Mouse (Mus musculus) hindbrain, embryonic 14.5 days (tissue): ENCODE measurements at regions not wholly inside any gene's neighbourhood (a gene's known extent, or its start where the extent isn't known, plus 50 kb on each side); places are given as distances from the start of the nearest gene placed in this dataset.

Experiments used
- ATAC-seq: fragments of 200-750 bp; cut with Nextera tagmentation; 2 replicates; pipeline ENCODE4 v1.8.0; 2017; ENCODE audit warnings: moderate number of reproducible peaks, mild to moderate bottlenecking, moderate TSS enrichment, moderate library complexity; ENCODE audit not compliant: low FRiP score
- DNase-seq: peaks from one replicate; pipeline ENCODE4 v3.0.0-alpha.2; 2015; ENCODE audit warnings: low spot score
- H3K27ac ChIP-seq: fragments of 300-500 bp; sonication (generic); 2 replicates; pipeline ENCODE4 v1.5.1; 2014; ENCODE audit warnings: mild to moderate bottlenecking, moderate library complexity
- H3K27me3 ChIP-seq: fragments of 300-500 bp; sonication (generic); 2 replicates; pipeline ENCODE4 v1.6.1; 2014; ENCODE audit warnings: mild to moderate bottlenecking, low read length, mixed read lengths; ENCODE audit not compliant: control insufficient read depth, insufficient read depth
- H3K36me3 ChIP-seq: fragments of 300-500 bp; sonication (generic); replicated peaks from 2 replicates; pipeline ENCODE4 v1.6.1; 2014; ENCODE audit not compliant: control insufficient read depth, insufficient read depth
- H3K4me1 ChIP-seq: fragments of 300-500 bp; sonication (generic); replicated peaks from 2 replicates; pipeline ENCODE4 v1.6.1; 2014; ENCODE audit warnings: antibody characterized with exemption, low read length, mixed read lengths; ENCODE audit not compliant: control insufficient read depth, insufficient read depth
- H3K4me2 ChIP-seq: fragments of 300-500 bp; sonication (generic); replicated peaks from 2 replicates; pipeline ENCODE4 v1.6.1; 2014; ENCODE audit warnings: mild to moderate bottlenecking, moderate library complexity
- H3K4me3 ChIP-seq: fragments of 300-500 bp; sonication (generic); replicated peaks from 2 replicates; pipeline ENCODE4 v1.5.1; 2014; ENCODE audit warnings: mild to moderate bottlenecking, low read length
- H3K9ac ChIP-seq: fragments of 300-500 bp; sonication (generic); 2 replicates; pipeline ENCODE4 v1.6.1; 2014
- H3K9me3 ChIP-seq: fragments of 300-500 bp; sonication (generic); 2 replicates; pipeline ENCODE4 v1.6.1; 2016; ENCODE audit warnings: low read length; ENCODE audit not compliant: control insufficient read depth
- WGBS: fragments of 180-500 bp; shearing (Covaris S2); extraction: QIAGEN DNeasy Blood & Tissue Kit; methylation state at CpG from one replicate; pipeline ENCODE4 v1.1.7; 2014; 5-methylcytosine and 5-hydroxymethylcytosine counted together

DNA sequence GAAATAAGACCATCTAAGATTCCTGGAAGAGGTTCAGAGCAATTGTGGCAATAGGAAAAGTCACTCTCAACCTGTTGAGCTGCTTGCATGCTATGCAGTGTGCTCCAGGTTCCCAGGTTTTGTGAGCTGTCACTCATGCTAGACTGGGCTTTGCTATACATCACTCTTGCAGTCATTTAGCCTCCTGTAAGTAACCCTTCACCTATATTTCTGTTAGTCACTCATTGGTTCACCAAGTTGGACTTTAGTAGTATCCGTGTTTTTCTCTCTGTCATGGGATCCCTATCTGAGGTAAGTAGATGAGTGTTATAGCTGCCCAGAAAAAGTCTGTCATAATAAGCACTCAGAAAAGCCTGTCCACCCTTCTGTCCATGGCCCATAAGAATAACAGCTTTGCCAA, 332.3 kb upstream of the Tbl1xr1 start:
- no peak for DNase-seq
- Histone ChIP-seq H3K4me2 (no peak overlapping the region), H3K4me1 (no peaks in the 10 kb centered on the region), H3K4me3 (no peak overlapping the region), H3K27ac (no peak overlapping the region), H3K9ac (no peak overlapping the region), H3K36me3 (no peaks in the 10 kb centered on the region), H3K27me3 (no peaks in the 10 kb centered on the region), H3K9me3 (no peaks in the 10 kb centered on the region)
- no peak for ATAC-seq
- 95% methylated on average over 1 of the region's 1 CpGs for WGBS

DNA sequence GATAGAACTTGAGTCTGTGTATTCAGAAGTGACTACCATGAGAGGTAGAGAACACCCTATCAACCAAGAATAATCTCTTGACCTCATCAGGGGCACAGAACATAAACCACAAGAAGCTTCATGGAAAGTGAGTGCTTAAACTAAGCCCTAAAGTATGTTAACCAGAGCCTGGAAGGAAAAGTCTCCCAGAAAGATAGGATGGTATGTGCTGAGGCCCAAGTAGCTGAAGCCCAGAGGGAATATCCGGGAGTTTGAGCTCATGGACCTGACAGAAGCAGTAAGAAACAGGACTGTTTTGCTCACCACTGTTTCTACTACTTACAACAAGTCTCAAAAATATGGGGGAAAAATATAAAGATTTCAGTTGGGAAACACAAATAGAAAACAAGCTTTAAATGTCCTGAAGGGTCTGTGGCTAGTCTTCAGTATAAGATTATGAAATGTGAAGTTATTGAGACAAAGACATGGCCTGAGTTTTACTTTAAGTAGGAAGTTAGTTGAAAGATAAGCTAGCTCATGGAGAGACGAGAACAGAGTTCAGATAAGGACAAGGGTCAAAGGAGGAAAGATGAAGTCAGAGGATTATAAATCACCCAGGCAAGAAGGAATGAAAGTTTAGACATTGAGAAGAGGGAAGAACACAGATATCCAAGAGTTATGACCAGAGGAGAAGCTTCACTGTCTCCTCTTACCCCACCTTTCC, 315.8 kb upstream of the Tbl1xr1 start:
- no peaks in the 10 kb centered on the region for H3K9me3 ChIP-seq
- H3K4me3 ChIP-seq: no peak overlapping the region
- WGBS: 85% methylated on average over 2 of the region's 2 CpGs
- no peaks in the 10 kb centered on the region for H3K27me3 ChIP-seq
- H3K27ac ChIP-seq: no peak overlapping the region
- no peak overlapping the region for H3K9ac ChIP-seq
- no peak for DNase-seq
- H3K4me1 ChIP-seq: no peaks in the 10 kb centered on the region
- H3K36me3 ChIP-seq: no peaks in the 10 kb centered on the region
- H3K4me2 ChIP-seq: no peak overlapping the region
- ATAC-seq: no peak

DNA sequence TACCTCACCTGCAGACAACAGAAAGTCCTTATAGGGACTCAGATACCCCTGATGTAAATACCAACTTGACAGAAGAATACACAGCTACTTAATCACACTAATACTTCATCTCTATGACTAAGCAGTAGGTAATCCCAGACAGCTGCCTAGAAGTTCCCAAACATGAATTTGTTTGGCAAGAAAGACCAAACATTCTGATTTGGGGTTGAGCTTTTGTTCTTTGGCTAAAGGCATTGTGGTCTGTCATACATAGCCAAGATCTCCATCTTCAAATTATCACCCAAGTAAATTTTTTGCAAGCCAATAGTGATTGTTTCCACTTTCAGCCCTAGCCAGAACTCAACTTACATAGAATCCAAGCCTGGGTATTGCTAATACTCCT, 315.2 kb upstream of the Tbl1xr1 start:
- DNase-seq (no peak), ATAC-seq (no peak)
- Histone ChIP-seq H3K36me3 (no peaks in the 10 kb centered on the region), H3K4me3 (no peak overlapping the region), H3K27ac (no peak overlapping the region), H3K4me1 (no peaks in the 10 kb centered on the region), H3K27me3 (no peaks in the 10 kb centered on the region), H3K9me3 (no peaks in the 10 kb centered on the region), H3K9ac (no peak overlapping the region), H3K4me2 (no peak overlapping the region)

DNA sequence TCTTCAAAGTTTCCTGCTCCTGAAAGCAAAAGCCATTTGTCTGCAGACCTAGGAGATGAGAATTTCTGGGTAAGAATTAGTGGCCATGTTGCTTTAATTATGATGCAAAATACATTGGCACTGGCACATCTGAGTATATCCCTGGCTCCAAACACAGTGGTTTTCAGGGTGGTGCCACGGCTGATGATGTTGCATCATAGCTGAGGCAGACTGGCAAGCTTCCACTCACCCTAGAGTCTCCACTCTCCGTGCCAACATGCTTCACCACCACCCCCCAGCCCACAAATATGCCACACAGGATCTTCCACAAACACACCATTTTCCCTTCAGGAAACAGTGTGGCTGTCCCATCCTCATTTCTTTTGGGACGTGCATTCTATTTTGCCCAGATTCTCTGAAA, 314.5 kb upstream of the Tbl1xr1 start:
- Histone ChIP-seq H3K4me3 (no peak overlapping the region), H3K4me1 (no peaks in the 10 kb centered on the region), H3K36me3 (no peaks in the 10 kb centered on the region), H3K27ac (no peak overlapping the region), H3K9me3 (no peaks in the 10 kb centered on the region), H3K9ac (no peak overlapping the region), H3K27me3 (no peaks in the 10 kb centered on the region), H3K4me2 (no peak overlapping the region)
- no peak for DNase-seq
- WGBS: 85% methylated on average over 3 of the region's 3 CpGs
- ATAC-seq: no peak

DNA sequence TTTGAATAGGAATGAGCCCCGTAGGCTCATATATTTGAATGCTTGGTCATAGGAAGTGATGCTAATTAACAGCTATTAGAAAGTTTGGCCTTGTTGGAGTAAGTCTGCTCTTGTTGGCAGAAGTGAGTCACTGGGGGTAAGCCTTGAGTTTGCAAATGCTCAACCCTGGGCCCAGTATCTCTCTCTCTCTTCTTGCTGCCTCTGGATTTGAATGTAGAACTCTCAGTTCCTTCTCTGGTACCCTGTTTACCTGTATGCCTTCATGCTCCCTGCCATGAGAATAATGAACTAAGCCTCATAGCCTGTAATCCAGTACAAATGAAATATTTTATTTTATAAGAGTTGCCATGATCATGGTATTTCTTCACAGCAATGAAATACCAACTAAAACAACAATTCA, 308.4 kb upstream of the Tbl1xr1 start:
- no peak for ATAC-seq
- Histone ChIP-seq H3K27me3 (no peaks in the 10 kb centered on the region), H3K4me2 (no peak overlapping the region), H3K36me3 (no peaks in the 10 kb centered on the region), H3K4me3 (no peak overlapping the region), H3K27ac (no peak overlapping the region), H3K9me3 (no peaks in the 10 kb centered on the region), H3K9ac (no peak overlapping the region), H3K4me1 (no peaks in the 10 kb centered on the region)
- no peak for DNase-seq
- 89% methylated on average over 1 of the region's 1 CpGs for WGBS

DNA sequence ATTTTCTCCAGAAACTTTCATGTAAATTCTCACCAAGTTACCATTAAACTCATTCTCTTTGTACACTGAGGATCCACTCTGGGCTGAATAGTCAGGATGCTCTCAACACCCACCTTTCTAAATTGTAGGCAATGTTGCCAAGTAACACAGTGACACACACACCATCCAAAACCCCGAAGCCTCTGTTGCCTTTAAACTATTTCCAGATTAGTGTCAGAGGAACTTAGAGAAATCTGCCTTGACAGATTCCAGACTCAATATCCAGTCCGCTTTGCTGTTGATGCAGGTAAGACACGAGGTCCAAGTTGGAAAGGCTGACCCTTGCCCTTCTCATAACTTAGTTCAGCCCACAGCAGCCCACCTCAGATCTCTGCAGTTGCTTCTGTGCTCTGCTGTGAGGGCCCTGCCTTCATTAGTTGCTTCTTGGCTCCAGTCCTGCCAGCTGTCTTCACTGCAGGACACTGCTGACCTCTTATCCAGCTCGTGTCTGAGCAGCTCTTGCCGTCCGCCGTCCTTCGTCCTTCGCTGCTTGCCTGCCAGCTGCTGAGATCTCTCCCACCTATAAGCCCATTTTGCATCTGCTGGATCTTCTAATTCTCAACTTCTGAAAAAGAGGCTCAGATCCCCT, 306.4 kb upstream of the Tbl1xr1 start:
- Histone ChIP-seq H3K4me3 (no peak overlapping the region), H3K4me1 (no peaks in the 10 kb centered on the region), H3K4me2 (no peak overlapping the region), H3K27me3 (no peaks in the 10 kb centered on the region), H3K9me3 (no peaks in the 10 kb centered on the region), H3K36me3 (no peaks in the 10 kb centered on the region), H3K27ac (no peak overlapping the region), H3K9ac (no peak overlapping the region)
- no peak for ATAC-seq
- no peak for DNase-seq
- 50% methylated on average over 9 of the region's 9 CpGs for WGBS

DNA sequence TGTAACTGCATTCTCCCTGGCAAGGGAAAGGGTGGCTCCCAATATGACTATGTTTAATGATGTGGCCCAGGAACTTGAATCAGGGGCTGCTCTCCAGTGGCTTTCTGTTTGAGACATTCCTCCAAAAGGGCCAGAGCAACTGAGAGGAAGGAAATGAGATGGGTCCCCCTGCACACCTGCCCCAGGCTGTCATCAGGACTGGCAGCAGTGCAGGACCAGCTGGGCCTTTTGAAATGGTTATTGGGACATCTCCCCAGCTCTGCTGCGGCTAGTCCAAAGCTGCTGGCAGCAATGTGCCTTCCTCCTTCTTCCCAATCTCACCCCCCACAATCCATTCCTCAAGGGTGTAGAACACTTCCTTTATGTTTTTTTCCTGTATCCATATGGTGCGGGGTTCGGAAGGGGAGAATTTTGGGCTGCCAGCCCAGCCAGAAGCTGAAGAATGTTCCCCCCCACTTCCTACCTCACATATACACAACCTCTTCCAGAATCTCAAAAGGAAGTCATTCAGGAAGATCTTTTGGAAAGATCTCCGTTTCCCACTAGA, 304.6 kb upstream of the Tbl1xr1 start:
- Histone ChIP-seq H3K4me2 (no peak overlapping the region), H3K9me3 (no peaks in the 10 kb centered on the region), H3K4me3 (no peak overlapping the region), H3K27me3 (no peaks in the 10 kb centered on the region), H3K9ac (no peak overlapping the region), H3K4me1 (no peaks in the 10 kb centered on the region), H3K27ac (no peak overlapping the region), H3K36me3 (no peaks in the 10 kb centered on the region)
- no peak for DNase-seq
- 85% methylated on average over 4 of the region's 4 CpGs for WGBS
- no peak for ATAC-seq

DNA sequence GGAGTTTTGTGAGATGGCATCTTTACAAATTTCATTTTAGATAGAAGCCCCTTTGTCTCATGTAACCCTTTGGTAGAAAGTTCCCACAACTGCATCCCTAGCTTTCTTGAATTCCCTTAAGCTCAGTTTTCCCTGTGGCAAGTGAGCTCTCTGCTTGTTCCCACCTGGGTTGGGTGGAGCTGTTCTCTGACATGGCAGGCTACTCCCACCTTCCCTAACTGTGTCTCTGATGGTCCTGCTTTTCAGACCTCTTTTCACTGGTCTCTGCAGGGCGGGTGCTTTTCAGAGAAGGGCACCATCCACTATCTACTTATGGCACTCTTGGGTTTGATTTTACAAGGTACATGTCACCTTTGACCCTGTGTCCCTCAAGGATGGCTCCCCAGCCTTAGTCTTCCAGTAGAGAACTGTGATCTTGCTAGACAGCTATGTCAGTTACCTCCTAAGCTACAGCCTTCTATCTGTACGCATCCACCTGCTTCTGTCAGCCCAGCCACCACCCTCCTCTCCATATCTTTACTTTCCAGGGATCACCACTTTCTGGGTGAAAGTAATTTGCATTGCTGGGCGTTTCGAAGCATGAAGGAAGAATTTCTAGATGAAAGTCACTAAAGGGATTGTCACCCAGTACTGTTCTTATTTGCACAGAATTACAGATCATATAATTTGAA, 302.1 kb upstream of the Tbl1xr1 start:
- Histone ChIP-seq H3K36me3 (no peaks in the 10 kb centered on the region), H3K9me3 (no peaks in the 10 kb centered on the region), H3K4me3 (no peak overlapping the region), H3K4me2 (no peak overlapping the region), H3K27me3 (no peaks in the 10 kb centered on the region), H3K27ac (no peak overlapping the region), H3K4me1 (no peaks in the 10 kb centered on the region), H3K9ac (no peak overlapping the region)
- DNase-seq (no peak), ATAC-seq (no peak)
- 90% methylated on average over 4 of the region's 4 CpGs for WGBS

DNA sequence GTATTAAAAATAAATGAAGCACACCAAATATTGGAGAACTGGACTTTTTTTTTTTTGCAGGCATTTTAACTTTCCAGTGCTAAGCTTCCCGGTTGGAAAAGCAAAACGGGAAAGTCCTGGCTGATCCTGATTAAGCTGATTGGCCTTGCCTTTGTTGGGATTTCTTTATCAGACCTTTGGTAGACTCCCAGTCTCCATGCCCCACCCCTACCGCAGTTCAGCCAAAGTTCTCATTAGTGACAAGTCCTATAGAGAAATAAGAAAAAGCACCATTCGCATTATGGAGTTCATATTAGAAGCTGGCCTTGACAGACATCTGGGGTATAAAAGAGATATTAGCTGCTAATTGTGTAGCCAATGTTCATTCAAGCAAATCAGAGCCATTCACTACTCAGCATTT, 297.7 kb upstream of the Tbl1xr1 start:
- Histone ChIP-seq H3K27me3 (no peaks in the 10 kb centered on the region), H3K27ac (no peak overlapping the region), H3K4me3 (no peak overlapping the region), H3K9me3 (no peaks in the 10 kb centered on the region), H3K4me1 (no peaks in the 10 kb centered on the region), H3K4me2 (no peak overlapping the region), H3K9ac (no peak overlapping the region), H3K36me3 (no peaks in the 10 kb centered on the region)
- DNase-seq (no peak), ATAC-seq (no peak)
- 81% methylated on average over 4 of the region's 4 CpGs for WGBS
